In the genomic region with DNA sequence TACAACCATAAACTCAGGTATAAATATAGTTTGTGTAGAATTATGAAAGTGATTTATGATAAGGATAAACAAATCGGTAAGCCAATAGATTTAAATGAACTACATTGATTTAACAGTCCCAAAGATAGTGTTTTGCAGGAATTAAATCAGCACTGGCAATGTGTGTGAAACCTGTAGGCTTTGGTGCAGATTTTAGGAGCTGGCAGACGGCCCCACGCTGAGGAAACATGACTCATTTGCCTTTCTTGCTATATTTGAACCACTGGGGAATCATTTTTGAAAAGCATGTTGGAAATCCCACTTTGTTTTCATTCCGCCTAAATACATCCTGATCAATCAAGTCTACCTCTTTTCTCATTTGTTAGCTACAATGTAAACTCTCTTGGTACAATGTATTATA, we compare ENCODE assay signal across 15 mouse cellular contexts.
A peak's percentile ranks its signal among the peaks of the same experiment; 100 is the strongest.
DNase-seq lines count a peak whose midpoint lies in the region; ATAC-seq lines count a peak whose summit lies in the region.
"Had no signal": no experiment of that assay in that cellular context is flagged by ENCODE, and none has a peak within 500 bp of the region (broad histone marks: within the 10 kb centered on the region; RNA-seq: fewer than 3 reads in every experiment).

No protein-coding gene starts in this region.

- no peak overlapping the region for H3K9ac ChIP-seq in kidney, embryonic 14.5 days (ENCODE audit: low read depth, low read length)
- H3K9ac ChIP-seq: forebrain, embryonic 12.5 days; hindbrain, embryonic 13.5 days; liver, embryonic 12.5 days had no signal

- 80% methylated on average over 4 of the region's 4 CpGs for WGBS in kidney, embryonic 14.5 days

- H3K4me1 ChIP-seq in kidney, embryonic 14.5 days (ENCODE audit: control insufficient read depth, insufficient read depth, low read length): no peaks in the 10 kb centered on the region
- H3K4me1 ChIP-seq: forebrain, embryonic 12.5 days; hindbrain, embryonic 13.5 days; liver, embryonic 12.5 days had no signal

- intact Hi-C loops in gastrocnemius, postnatal 14 days (cut with DNase I; ENCODE audit: low total_unique reads): no loop called here

- DNase-seq in NIH3T3 (ENCODE audit: low read depth): peak; percentile 18
- peak; percentile 80 for DNase-seq in layer of hippocampus, adult 11-12 months (ENCODE audit: low spot score)
- peak; percentile 70 to 76 for DNase-seq in left cerebral cortex, adult 18-20 months (ENCODE audit: low spot score in 2 of 2)
- DNase-seq in right cerebral cortex, postnatal 10 days (ENCODE audit: low spot score in 2 of 2): peak; percentile 74
- DNase-seq in embryo, embryonic 9.5 days (ENCODE audit: extremely low spot score): no peak
- DNase-seq in gastrocnemius, postnatal 14 days: no peak
- DNase-seq in ovary, adult 18-20 months (ENCODE audit: low spot score): no peak
- DNase-seq: adrenal gland, postnatal 14 days; heart, adult 11 months; kidney, adult 18-20 months; thymus, postnatal 4 days had no signal

- H3K4me2 ChIP-seq in kidney, embryonic 14.5 days (replicated peaks; ENCODE audit: low read depth, low read length): no peak overlapping the region
- H3K4me2 ChIP-seq: forebrain, embryonic 12.5 days; hindbrain, embryonic 13.5 days; liver, embryonic 12.5 days had no signal

- no peak overlapping the region for H3K4me3 ChIP-seq in kidney, embryonic 14.5 days (ENCODE audit: low read length)
- H3K4me3 ChIP-seq: forebrain, embryonic 12.5 days; hindbrain, embryonic 13.5 days; liver, embryonic 12.5 days had no signal

- H3K27me3 ChIP-seq in kidney, embryonic 14.5 days (ENCODE audit: control insufficient read depth, insufficient read depth, low read length): no peaks in the 10 kb centered on the region
- H3K27me3 ChIP-seq: forebrain, embryonic 12.5 days; hindbrain, embryonic 13.5 days; liver, embryonic 12.5 days had no signal

- no peak for ATAC-seq in kidney, embryonic 14.5 days (ENCODE audit: low FRiP score, low TSS enrichment)
- ATAC-seq: liver, embryonic 12.5 days had no signal

- H3K9me3 ChIP-seq in kidney, embryonic 14.5 days (ENCODE audit: control insufficient read depth, low read length): no peaks in the 10 kb centered on the region
- H3K9me3 ChIP-seq: forebrain, embryonic 12.5 days; hindbrain, embryonic 13.5 days had no signal

- no peaks in the 10 kb centered on the region for H3K36me3 ChIP-seq in kidney, embryonic 14.5 days (ENCODE audit: control insufficient read depth, insufficient read depth, low read length)
- H3K36me3 ChIP-seq: forebrain, embryonic 12.5 days; hindbrain, embryonic 13.5 days; liver, embryonic 12.5 days had no signal

- H3K27ac ChIP-seq in kidney, embryonic 14.5 days (ENCODE audit: low read depth, low read length): no peak overlapping the region
- H3K27ac ChIP-seq: forebrain, embryonic 12.5 days; hindbrain, embryonic 13.5 days; liver, embryonic 12.5 days had no signal

Comparison
In these comparisons a context has a peak if more than half of its experiments do, and no peak if none do; other contexts are left out.
1. DNase-seq: peak in NIH3T3 (single experiment), layer of hippocampus, adult 11-12 months (single experiment), left cerebral cortex, adult 18-20 months (2 of 2) and right cerebral cortex, postnatal 10 days (2 of 2); none in embryo, embryonic 9.5 days (single experiment), gastrocnemius, postnatal 14 days (single experiment) and ovary, adult 18-20 months (single experiment).